Mouse (Mus musculus): ENCODE results near the gene Lrp5.

DNA sequence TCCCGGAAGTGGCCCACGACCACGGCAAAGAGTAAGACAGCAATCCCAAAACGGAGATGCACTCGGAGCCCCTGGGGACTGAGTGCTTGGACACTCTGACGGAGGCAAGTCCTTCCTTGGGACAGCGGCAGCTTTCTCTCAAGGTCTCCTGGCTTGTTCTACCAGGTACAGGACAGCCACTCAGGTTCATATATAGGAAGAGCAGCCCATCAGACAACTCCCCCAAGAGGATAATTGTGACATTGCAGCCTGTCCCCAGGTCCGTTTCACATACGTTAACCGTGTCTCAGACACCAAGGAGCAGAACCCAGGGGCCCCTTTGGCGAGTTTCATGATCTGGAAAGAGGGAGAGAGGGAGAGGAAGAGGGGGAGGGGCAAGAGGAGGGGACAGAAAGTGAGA, 18.4 kb downstream of the Lrp5 start:
- no peak for TF ChIP-seq CTCF (IDR thresholded peaks at IDR 0.05; ENCODE audit: extremely low read depth, insufficient read depth, low read length)
- no peak for TF ChIP-seq POLR2A (IDR thresholded peaks at IDR 0.05; ENCODE audit: extremely low read depth, insufficient read depth, low read length)
